Mouse (Mus musculus) left cerebral cortex, postnatal 25 days (tissue): ENCODE measurements at regions not wholly inside any gene's neighbourhood (a gene's known extent, or its start where the extent isn't known, plus 50 kb on each side); places are given as distances from the start of the nearest gene placed in this dataset.

ENCODE experiments used
- DNase-seq, 2 experiments: peaks; one replicate each; pipeline ENCODE4 v3.0.0; 2022; ENCODE audit warnings: low spot score in 2 of 2, mixed read lengths in 1 of 2
- intact Hi-C: fragments of 180-260 bp; cut with DNase I; formaldehyde crosslinking; loops from one replicate; pipeline ENCODE4 v1.15.1; 2025

DNA sequence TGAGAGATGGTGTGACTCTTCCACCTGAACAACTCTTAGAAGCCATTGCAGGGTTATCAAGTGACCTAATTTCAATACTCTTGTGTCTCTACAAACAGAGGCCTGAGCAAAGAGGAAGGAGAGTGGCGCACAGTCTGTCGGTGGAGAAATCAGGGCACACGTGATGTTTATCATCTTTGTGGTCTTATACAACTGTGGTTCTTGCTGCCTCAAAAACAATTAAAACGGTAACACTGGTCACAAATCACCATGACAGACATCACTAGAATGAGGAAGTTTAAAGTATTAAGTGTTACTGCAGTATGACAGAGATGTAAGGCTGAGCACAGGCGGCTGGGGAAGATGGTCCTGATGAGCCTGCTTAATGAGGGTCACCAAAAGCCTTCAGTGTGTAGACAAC is 73.6 kb downstream of the Sdc1 start:
- no peak for DNase-seq
- intact Hi-C loops: no loop called here

DNA sequence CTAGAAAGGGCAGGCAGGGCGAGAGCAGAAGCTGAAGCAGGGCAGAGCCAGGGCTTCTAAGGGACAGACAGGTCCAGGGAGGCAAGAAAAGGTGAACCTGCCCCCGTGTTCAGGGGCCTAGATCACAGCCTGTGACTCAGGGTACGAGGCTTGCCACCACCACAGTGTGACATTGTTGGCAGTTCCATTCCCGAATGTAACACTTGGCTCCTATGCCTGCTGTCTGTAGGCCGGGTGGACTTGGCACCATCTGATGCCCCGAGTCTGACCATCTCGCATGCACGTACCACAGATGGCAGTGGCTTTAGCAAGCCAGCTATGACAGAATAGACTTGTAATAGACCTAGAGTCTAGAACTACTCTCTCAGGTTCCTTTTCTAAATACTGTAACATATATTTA is 74.3 kb downstream of the Sdc1 start:
- no peak for DNase-seq
- intact Hi-C loops: no loop called here

- DNase-seq: no peak
- intact Hi-C loops: no loop called here
Observed at GRCm38 (mm10) chr12:8846425-8847226, 74.8 kb upstream of the Laptm4a start.

GRCm38 (mm10) chr12:8847227-8847857 is 74.1 kb upstream of the Laptm4a start:
- intact Hi-C loops: no loop called here
- DNase-seq: no peak

DNA sequence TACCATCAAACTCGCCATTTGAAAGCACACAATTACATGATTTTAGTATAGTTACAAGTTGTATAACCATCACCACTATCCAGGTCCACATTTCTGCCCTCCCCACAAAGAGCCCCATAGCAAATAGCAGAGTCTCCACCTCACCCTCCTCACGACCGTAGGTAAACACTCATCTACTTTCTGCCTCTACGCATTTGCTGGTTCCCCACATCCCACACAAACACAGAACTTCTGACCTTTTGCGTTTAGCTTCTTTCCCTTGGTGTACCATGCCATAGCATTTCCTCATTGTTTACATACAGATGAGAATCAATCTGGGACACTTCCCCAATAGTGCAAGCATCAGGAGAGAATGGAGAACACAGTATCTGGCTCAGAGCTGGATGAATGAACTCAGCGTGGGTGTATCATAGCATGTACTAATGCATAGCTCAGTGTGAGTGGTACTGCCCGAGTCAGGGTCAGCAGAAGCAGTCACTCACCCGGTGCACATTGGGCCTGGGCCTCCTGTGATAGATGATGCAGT is 73.5 kb upstream of the Laptm4a start:
- intact Hi-C loops: no loop called here
- no peak for DNase-seq

DNA sequence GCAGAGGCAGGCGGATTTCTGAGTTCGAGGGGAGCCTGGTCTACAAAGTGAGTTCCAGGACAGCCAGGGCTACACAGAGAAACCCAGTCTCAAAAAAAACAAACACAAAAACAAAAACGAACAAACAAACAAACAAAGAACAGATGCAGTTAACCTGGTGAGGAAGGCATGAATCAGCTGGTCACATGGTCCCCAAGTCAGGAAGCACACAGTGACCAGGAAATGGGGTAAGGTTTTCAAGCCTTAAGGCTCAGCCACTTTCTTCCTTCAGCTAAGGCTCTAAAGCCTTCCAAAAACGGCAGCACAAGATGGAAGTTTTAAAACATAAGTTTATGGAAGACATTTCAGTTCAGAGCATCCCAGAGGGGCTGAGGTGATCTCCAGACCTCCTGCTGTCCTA is 67.6 kb upstream of the Laptm4a start:
- no peak for DNase-seq
- intact Hi-C loops: no loop called here

DNA sequence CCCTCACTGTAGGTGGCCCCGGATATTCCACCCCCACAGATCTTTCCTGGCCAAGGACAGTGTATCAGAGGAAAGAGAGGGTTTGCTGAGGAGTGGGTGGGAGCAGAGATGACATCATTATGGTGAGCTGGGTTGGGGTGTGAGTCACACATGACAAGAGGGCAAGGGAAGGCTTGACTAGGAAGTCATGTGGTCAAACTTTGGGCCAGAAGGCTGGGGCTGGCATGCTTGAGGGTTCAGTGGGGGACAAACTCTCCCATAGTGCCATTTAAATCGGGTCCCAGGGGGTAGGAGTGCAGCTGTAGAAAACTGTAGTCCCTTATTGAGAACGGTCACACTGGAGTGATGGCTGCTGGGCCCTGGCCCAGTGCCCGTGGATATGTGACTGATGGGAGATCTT is 67.1 kb upstream of the Laptm4a start:
- intact Hi-C loops: no loop called here
- DNase-seq: no peak

GRCm38 (mm10) chr12:8855119-8855518 is 66.3 kb upstream of the Laptm4a start:
- intact Hi-C loops: no loop called here
- no peak for DNase-seq

GRCm38 (mm10) chr12:8856051-8856543 is 65.4 kb upstream of the Laptm4a start:
- no peak for DNase-seq
- intact Hi-C loops: no loop called here

GRCm38 (mm10) chr12:8857308-8857707 is 64.2 kb upstream of the Laptm4a start:
- no peak for DNase-seq
- intact Hi-C loops: no loop called here

- DNase-seq: peak; percentile 7 to 41
- intact Hi-C loops: no loop called here
Observed at GRCm38 (mm10) chr12:8858748-8859147, 62.7 kb upstream of the Laptm4a start.

GRCm38 (mm10) chr12:8859588-8859987 is 61.9 kb upstream of the Laptm4a start:
- DNase-seq: no peak
- intact Hi-C loops: no loop called here

- intact Hi-C loops: no loop called here
- DNase-seq: no peak
Observed at GRCm38 (mm10) chr12:8864830-8865229, 56.6 kb upstream of the Laptm4a start.

- intact Hi-C loops: no loop called here
- no peak for DNase-seq
Observed at GRCm38 (mm10) chr12:8865250-8865649, 56.2 kb upstream of the Laptm4a start.

- DNase-seq: no peak
- intact Hi-C loops: no loop called here
Observed at GRCm38 (mm10) chr12:8867104-8867503, 54.4 kb upstream of the Laptm4a start.

GRCm38 (mm10) chr12:8868690-8869089 is 52.8 kb upstream of the Laptm4a start:
- DNase-seq: no peak

GRCm38 (mm10) chr12:8869190-8869589 is 52.3 kb upstream of the Laptm4a start:
- intact Hi-C loops: no loop called here
- DNase-seq: no peak

More at GRCm38 (mm10) chr12:8868690-8869089, 52.8 kb upstream of the Laptm4a start:
- intact Hi-C loops: no loop called here
